Mouse (Mus musculus) spleen, adult 2 months (tissue): Measurements from ENCODE around the gene Tpx2.

Experiments
- CTCF ChIP-seq: fragments of 200-500 bp; IDR thresholded peaks from 2 replicates; pipeline ENCODE4 v1.5.1; 2011; ENCODE audit warnings: mild to moderate bottlenecking, inconsistent platforms; ENCODE audit not compliant: insufficient read depth, insufficient read length, insufficient replicate concordance; ENCODE audit errors: extremely low read depth
- POLR2A ChIP-seq: fragments of 200-500 bp; IDR thresholded peaks from 2 replicates; pipeline ENCODE4 v1.6.1; 2011; ENCODE audit warnings: low read depth, low read length, inconsistent platforms

DNA sequence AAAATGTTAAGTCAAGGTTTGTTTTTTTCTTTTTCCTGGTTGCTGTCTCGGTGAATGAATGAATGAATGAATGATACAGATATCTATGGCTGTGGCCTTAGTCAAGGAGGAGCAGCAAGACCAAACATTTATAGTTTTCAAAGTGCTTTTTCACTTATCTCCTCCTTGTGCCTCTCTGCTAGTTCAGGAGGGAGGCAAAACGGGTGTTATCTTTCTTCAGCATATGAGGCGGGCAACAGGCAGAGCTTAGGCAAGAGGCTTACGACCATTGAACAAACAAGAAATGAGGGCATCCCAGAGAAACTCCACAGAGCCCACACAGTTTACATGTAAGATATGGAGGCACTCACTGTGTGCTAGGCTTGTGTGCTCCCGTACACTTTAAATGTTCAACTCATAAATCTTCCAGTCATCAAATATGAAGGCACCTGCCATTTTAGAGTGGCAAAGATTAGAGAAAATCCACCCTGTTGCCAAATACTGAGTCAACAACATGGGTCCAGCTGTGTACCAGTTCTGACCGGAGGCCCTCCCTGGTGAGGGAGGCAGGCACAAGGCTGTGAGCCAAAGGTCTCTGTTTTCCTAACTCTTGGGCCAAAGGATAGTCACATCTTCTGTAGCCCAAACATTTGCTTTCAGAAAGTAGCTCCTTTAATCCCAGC, 33.4 kb upstream of the Tpx2 start:
- TF ChIP-seq CTCF (no peak), POLR2A (no peak)
